Mouse (Mus musculus): ENCODE measurements around the gene Smarcd3.

Gene Smarcd3

DNA sequence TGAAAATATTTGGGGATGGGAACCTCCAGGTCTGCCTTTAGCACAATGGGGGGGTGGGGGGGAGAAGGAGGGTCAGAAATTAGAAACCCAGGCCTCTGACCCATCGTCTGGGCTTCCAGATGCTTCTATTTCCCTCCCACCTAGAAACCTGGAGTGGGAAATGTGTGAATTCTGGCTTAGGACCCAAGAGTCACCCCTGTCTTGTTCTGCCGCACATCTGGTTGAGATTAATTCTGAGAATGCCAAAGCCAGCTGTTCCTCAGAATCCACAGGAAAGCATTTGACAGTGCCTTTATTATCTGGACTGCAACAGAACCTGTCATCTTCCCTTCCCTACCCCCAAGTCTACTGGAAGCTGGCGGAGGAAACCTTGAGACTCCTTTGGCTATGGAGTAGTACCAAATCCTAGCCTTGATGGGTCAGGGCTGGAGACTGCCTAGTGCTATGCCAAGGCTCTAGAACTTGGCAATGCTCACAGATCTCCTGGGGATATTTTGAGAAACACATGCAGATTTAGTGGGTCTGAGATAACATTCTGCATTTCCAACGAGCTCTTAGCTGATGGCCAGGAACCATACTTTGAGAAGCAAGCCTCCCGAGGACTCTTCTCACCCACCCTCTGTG is 70.5 kb downstream of the Smarcd3 start:
- DNase-seq (ENCODE audit: low spot score), result no peak

DNA sequence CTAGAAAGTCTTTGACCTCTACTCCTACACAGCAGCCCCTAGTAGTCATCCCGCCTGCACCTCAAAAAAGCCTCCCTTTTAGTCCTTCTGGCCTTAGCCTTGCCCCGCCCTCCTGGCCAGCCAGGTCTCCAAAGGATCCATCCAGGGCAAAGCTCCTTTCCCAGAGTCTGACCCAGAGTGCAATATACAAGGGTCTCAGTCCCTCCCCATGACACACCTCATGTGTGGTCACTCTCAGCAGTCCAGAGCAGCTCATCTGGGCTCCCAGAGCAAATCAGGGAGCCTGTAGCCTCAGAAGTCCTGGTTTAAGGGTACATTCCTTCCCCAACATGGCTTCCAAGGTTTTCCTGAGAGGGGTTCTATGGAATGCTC is 72.9 kb downstream of the Smarcd3 start:
- DNase-seq (ENCODE audit: low spot score), result no peak

DNA sequence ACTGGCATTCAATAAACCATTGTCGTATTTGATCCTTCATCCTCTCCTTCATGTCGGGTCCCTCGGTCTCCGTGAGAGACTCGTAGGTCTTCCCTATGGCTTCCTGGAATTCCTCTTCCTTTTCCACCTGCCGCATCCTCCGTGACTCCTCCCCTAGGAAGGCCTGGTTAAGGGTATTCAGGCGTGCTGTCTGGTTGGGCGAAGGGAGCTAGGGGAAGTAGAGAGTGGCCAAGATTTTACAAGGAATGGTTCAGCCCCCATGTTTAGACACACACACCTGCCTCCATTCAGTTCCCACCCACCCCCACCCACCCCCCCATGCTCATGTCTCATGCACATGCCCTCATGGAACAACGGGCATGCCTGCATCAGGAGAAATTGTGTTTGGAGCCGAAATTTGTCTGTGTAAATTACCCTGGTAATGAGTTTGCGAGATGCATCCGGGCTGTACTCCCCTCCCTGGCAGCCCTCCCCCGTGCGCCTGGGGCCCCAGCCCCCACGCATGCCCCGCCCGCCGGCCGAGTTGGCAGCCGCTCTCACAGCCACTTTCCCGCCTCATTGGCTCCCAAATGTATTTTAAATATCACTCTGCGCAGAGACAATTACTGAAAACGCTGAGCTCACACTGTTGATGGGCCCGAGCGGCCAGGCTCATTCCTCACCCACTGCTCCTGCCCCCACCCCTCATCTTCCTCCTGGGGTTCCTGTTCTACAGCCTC is 73.5 kb downstream of the Smarcd3 start:
- DNase-seq (ENCODE audit: low spot score), result peak; percentile 69

DNA sequence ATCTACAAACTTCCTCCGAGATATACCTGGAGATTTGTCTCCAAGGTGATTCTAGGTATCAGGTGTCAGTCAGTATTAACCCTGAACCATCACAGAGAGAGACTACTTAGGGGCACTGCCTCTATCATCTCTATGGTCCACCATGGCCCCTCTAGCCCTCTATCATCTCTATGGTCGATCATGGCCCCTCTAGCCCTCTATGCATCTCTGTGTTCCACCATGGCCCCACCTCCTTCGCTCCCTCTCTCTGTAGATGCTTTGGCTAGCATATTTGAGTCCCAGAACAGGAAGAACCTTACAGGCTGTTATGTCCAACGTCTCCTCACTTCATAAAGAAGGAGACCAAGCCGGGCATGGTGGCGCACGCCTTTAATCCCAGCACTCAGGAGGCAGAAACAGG is 81.6 kb downstream of the Smarcd3 start:
- DNase-seq (ENCODE audit: low spot score), result no peak

DNA sequence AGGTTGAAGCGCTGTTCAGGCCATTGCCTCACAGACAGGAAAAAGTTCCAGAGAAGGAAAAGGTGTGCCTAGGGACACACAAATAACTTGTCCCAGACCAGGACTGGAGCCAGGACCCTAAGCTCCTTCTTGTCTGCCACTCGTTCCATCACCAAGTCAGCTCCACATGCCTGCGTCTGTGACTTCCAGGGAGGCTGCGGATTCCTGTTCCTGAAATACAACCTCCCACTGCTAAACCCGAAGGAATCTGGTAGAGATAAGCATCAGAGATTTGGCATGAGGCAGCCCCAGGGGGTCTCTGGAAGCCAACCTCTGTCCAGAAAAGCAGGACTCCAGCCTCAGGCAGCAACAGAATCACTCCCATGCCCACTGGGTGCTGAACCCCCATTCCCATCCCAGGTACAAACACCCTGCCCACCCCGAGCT is 83.1 kb downstream of the Smarcd3 start:
- DNase-seq (ENCODE audit: low spot score), result no peak

Data from ovary, postnatal 36 days (tissue).